Mouse (Mus musculus) thymus, adult 2 months (tissue): ENCODE results near the gene Map2. TPM values are rescaled to one million over a fixed set of nuclear protein-coding genes. Genes with fewer than 3 reads are reported as not detected.

Source experiments
- DNase-seq: peaks from one replicate; pipeline ENCODE4 v3.0.0; 2021
- H3K27ac ChIP-seq: fragments of 200-500 bp; 2 replicates; pipeline ENCODE4 v1.5.1; 2012; ENCODE audit warnings: low read length, control low read depth; ENCODE audit not compliant: control insufficient read depth, insufficient read depth
- H3K27me3 ChIP-seq: fragments of 200-500 bp; 2 replicates; pipeline ENCODE4 v1.6.1; 2012; ENCODE audit warnings: mild to moderate bottlenecking, low read length, moderate library complexity, mixed read lengths; ENCODE audit not compliant: control insufficient read depth, insufficient read depth
- H3K36me3 ChIP-seq: fragments of 200-500 bp; 2 replicates; pipeline ENCODE4 v1.6.1; 2012; ENCODE audit warnings: mild to moderate bottlenecking, low read length, moderate library complexity; ENCODE audit not compliant: control insufficient read depth, insufficient read depth
- H3K4me1 ChIP-seq: fragments of 200-500 bp; replicated peaks from 2 replicates; pipeline ENCODE4 v1.6.1; 2012; ENCODE audit warnings: low read length; ENCODE audit not compliant: control insufficient read depth, insufficient read depth
- H3K4me3 ChIP-seq: fragments of 200-500 bp; 2 replicates; pipeline ENCODE4 v1.5.1; 2012; ENCODE audit warnings: mild to moderate bottlenecking, low read length, control low read depth, moderate library complexity; ENCODE audit not compliant: control insufficient read depth, insufficient read depth
- CTCF ChIP-seq: fragments of 200-500 bp; IDR thresholded peaks from 2 replicates; pipeline ENCODE4 v1.5.1; 2012; ENCODE audit warnings: mild to moderate bottlenecking, control low read depth, low read length, moderate library complexity, borderline replicate concordance; ENCODE audit not compliant: control insufficient read depth, poor library complexity, insufficient read depth; ENCODE audit errors: extremely low read depth
- POLR2A ChIP-seq: fragments of 200-500 bp; IDR thresholded peaks from 2 replicates; pipeline ENCODE4 v1.6.1; 2012; ENCODE audit warnings: mild to moderate bottlenecking, low read length, control low read depth, moderate library complexity; ENCODE audit not compliant: control insufficient read depth, poor library complexity, insufficient read depth; ENCODE audit errors: extremely low read depth
- WGBS: fragments of 180-500 bp; shearing (Covaris S2); methylation state at CpG from one replicate; pipeline ENCODE4 v1.1.7; 2018; 5-methylcytosine and 5-hydroxymethylcytosine counted together
- polyA plus RNA-seq: library from polyadenylated mRNA; depleted of rRNA; stranded (reverse); fragments of >200 nt; gene quantifications from 2 replicates; pipeline ENCODE4 v1.2.3, GENCODE M21; 2012; rRNA removed

Map2 gene
- 3.3 and 4.6 TPM in 2 replicates for polyA plus RNA-seq

GRCm38 (mm10) chr1:66175041-66175665 lies at the start of gene Map2:
TSS of gene Map2 (plus strand) at chr1:66175273.
- TF ChIP-seq POLR2A (no peak), CTCF (no peak)
- H3K27ac ChIP-seq, result no peak within 1 kb of the TSS
- peak; percentile 18 for DNase-seq
- peak within 1 kb of the TSS; percentile 39 for H3K4me3 ChIP-seq
- WGBS, result 2% methylated on average over 61 of the region's 61 CpGs
- no peaks in the 10 kb centered on the region for H3K36me3 ChIP-seq
- no peaks in the 10 kb centered on the region for H3K4me1 ChIP-seq
- H3K27me3 ChIP-seq, result no peaks in the 10 kb centered on the region

- no peak for TF ChIP-seq CTCF
- no peak for TF ChIP-seq POLR2A
- DNase-seq, result no peak
- H3K4me1 ChIP-seq, result no peaks in the 10 kb centered on the region
Measured at GRCm38 (mm10) chr1:66133014-66133413, 42.1 kb upstream of the Map2 start.

GRCm38 (mm10) chr1:66135324-66135723 lies 39.7 kb upstream of the Map2 start:
- TF ChIP-seq CTCF, result no peak
- no peak for TF ChIP-seq POLR2A
- Histone ChIP-seq H3K4me1 (no peaks in the 10 kb centered on the region), H3K27ac (no peak overlapping the region), H3K4me3 (no peak overlapping the region), H3K27me3 (no peaks in the 10 kb centered on the region), H3K36me3 (no peaks in the 10 kb centered on the region)
- no peak for DNase-seq

More at GRCm38 (mm10) chr1:66133014-66133413, 42.1 kb upstream of the Map2 start:
- no peaks in the 10 kb centered on the region for H3K36me3 ChIP-seq
- H3K27ac ChIP-seq, result no peak overlapping the region
- no peak overlapping the region for H3K4me3 ChIP-seq
- H3K27me3 ChIP-seq, result no peaks in the 10 kb centered on the region

GRCm38 (mm10) chr1:66140686-66141085 lies 34.4 kb upstream of the Map2 start:
- no peaks in the 10 kb centered on the region for H3K27me3 ChIP-seq
- no peaks in the 10 kb centered on the region for H3K36me3 ChIP-seq
- no peaks in the 10 kb centered on the region for H3K4me1 ChIP-seq
- no peak overlapping the region for H3K4me3 ChIP-seq
- no peak overlapping the region for H3K27ac ChIP-seq
- TF ChIP-seq CTCF, result no peak
- TF ChIP-seq POLR2A, result no peak
- WGBS, result 95% methylated on average over 1 of the region's 1 CpGs
- no peak for DNase-seq

GRCm38 (mm10) chr1:66145180-66145579 lies 29.9 kb upstream of the Map2 start:
- TF ChIP-seq CTCF, result no peak
- no peak for TF ChIP-seq POLR2A
- Histone ChIP-seq H3K4me3 (no peak overlapping the region), H3K27ac (no peak overlapping the region), H3K27me3 (no peaks in the 10 kb centered on the region), H3K4me1 (no peaks in the 10 kb centered on the region), H3K36me3 (no peaks in the 10 kb centered on the region)
- 73% methylated on average over 3 of the region's 3 CpGs for WGBS
- DNase-seq, result no peak

- Histone ChIP-seq H3K36me3 (no peaks in the 10 kb centered on the region), H3K27me3 (no peaks in the 10 kb centered on the region), H3K4me3 (no peak overlapping the region), H3K27ac (no peak overlapping the region), H3K4me1 (no peaks in the 10 kb centered on the region)
- no peak for DNase-seq
- 85% methylated on average over 2 of the region's 2 CpGs for WGBS
- TF ChIP-seq CTCF (no peak), POLR2A (no peak)
Measured at GRCm38 (mm10) chr1:66148825-66149514, 26.1 kb upstream of the Map2 start.
